Mouse (Mus musculus): ENCODE measurements around the gene Cdh4. TPM values are rescaled to one million over a fixed set of nuclear protein-coding genes. Genes with fewer than 3 reads are reported as not detected.

Cdh4 gene
- polyA plus RNA-seq, 1 experiment from 2014 or later = 39.6 TPM

DNA sequence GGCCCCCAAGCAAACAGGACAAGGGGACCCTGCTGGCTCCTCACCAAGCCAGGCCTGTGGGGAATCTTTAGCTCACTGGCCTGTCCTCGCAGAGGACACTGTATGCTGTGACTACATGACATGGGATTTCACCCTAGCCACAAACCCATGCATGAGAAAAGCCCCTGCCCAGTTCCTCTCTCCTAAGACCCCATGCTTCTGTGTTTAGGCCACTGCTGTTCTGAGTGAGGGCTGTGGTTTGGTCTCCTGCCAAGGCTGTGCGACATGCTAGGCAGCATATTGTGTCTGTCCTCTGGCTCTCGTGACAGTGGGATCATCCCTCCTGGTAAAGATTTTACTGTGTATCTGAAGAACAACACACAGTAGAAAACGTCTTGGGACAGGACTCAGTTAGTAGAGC, 207.1 kb downstream of the Cdh4 start:
- Histone ChIP-seq H3K4me2 (no peak overlapping the region), H3K4me3 (replicated peaks) (no peak overlapping the region), H3K27ac (replicated peaks) (no peak overlapping the region), H3K9ac (replicated peaks) (no peak overlapping the region), H3K4me1 (peaks cover 24% of the 10 kb centered on the region), H3K9me3 (replicated peaks) (no peaks in the 10 kb centered on the region), H3K36me3 (no peaks in the 10 kb centered on the region), H3K27me3 (replicated peaks) (no peaks in the 10 kb centered on the region)
- 45% methylated on average over 4 of the region's 4 CpGs for WGBS
- no peak for ATAC-seq (ENCODE audit: low FRiP score)

- Histone ChIP-seq H3K9me3 (replicated peaks) (no peaks in the 10 kb centered on the region), H3K4me3 (replicated peaks) (no peak overlapping the region), H3K4me2 (no peak overlapping the region), H3K27me3 (replicated peaks) (no peaks in the 10 kb centered on the region), H3K27ac (replicated peaks) (no peak overlapping the region), H3K9ac (replicated peaks) (no peak overlapping the region), H3K36me3 (no peaks in the 10 kb centered on the region), H3K4me1 (peaks cover 24% of the 10 kb centered on the region)
- no peak for ATAC-seq (ENCODE audit: low FRiP score)
- WGBS = 82% methylated on average over 9 of the region's 9 CpGs
Observed at GRCm38 (mm10) chr2:179650168-179650567, 207.9 kb downstream of the Cdh4 start.

DNA sequence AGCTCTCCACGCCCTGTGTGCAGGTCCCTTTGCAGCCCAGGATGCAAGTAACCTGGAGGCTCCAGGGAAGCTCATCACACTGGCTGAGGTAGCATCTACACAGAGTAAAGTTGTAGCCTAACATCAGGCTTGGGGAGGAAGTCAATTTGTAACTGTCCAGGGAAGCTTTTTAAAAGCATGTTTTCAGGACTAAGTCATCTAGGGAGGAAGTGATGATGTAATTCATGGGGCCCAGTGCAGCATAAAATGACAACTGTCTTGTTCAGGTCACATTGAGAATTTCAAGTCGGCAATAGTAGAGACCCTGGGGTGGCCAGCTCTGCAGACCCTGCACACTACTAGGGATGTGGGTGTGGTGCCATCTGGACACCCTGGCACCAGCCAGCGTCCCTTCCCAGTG, 213.3 kb downstream of the Cdh4 start:
- no peaks in the 10 kb centered on the region for H3K36me3 ChIP-seq
- H3K27me3 ChIP-seq (replicated peaks) = peaks cover under 1% of the 10 kb centered on the region; the same call in 1 of the 2 replicates
- no peak overlapping the region for H3K4me2 ChIP-seq
- H3K27ac ChIP-seq (replicated peaks) = no peak overlapping the region
- no peaks in the 10 kb centered on the region for H3K9me3 ChIP-seq (replicated peaks)
- H3K4me3 ChIP-seq (replicated peaks) = no peak overlapping the region
- ATAC-seq (ENCODE audit: low FRiP score) = no peak
- H3K4me1 ChIP-seq = peaks cover 13% of the 10 kb centered on the region
- no peak overlapping the region for H3K9ac ChIP-seq (replicated peaks)
- WGBS = 88% methylated on average over 3 of the region's 3 CpGs

GRCm38 (mm10) chr2:179659254-179659653, 217.0 kb downstream of the Cdh4 start:
- H3K4me2 ChIP-seq = no peak overlapping the region
- no peaks in the 10 kb centered on the region for H3K9me3 ChIP-seq (replicated peaks)
- H3K27ac ChIP-seq (replicated peaks) = no peak overlapping the region
- H3K4me1 ChIP-seq = peaks cover 24% of the 10 kb centered on the region
- no peaks in the 10 kb centered on the region for H3K36me3 ChIP-seq
- H3K4me3 ChIP-seq (replicated peaks) = no peak overlapping the region
- no peak for ATAC-seq (ENCODE audit: low FRiP score)
- H3K9ac ChIP-seq (replicated peaks) = no peak overlapping the region
- 97% methylated on average over 1 of the region's 1 CpGs for WGBS
- H3K27me3 ChIP-seq (replicated peaks) = peaks cover 24% of the 10 kb centered on the region

GRCm38 (mm10) chr2:179661998-179662714, 219.9 kb downstream of the Cdh4 start:
- no peak for ATAC-seq (ENCODE audit: low FRiP score)
- Histone ChIP-seq H3K27ac (replicated peaks) (no peak overlapping the region), H3K4me3 (replicated peaks) (no peak overlapping the region), H3K27me3 (replicated peaks) (peaks cover 34% of the 10 kb centered on the region), H3K9ac (replicated peaks) (no peak overlapping the region), H3K9me3 (replicated peaks) (no peaks in the 10 kb centered on the region), H3K4me1 (peaks cover 34% of the 10 kb centered on the region), H3K4me2 (peak overlapping the region; percentile 27), H3K36me3 (no peaks in the 10 kb centered on the region)
- WGBS = 2% methylated on average over 20 of the region's 20 CpGs

DNA sequence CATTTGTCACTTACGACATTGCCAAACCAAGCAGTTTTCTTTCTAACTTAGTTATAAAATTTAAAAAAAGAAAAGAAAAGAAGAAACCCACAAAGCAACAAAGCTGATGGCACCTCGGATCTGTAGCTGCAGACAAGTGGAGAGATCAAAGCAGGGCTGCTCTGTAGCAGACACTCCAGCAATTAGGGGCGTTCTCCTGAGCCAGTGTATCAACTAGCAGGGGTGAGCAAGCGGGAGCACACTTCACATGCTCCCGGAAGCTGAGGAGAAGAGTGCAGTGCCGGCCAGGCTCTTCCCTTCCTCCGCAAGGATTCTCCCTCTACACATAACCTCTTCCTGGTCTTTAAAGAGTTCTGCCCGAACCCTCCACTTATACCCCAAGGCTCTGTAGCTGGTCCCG, 220.5 kb downstream of the Cdh4 start:
- no peak overlapping the region for H3K9ac ChIP-seq (replicated peaks)
- ATAC-seq (ENCODE audit: low FRiP score) = no peak
- H3K9me3 ChIP-seq (replicated peaks) = no peaks in the 10 kb centered on the region
- H3K27me3 ChIP-seq (replicated peaks) = peaks cover 34% of the 10 kb centered on the region
- H3K4me1 ChIP-seq = peaks cover 34% of the 10 kb centered on the region
- 9% methylated on average over 9 of the region's 9 CpGs for WGBS
- H3K27ac ChIP-seq (replicated peaks) = no peak overlapping the region
- H3K4me2 ChIP-seq = peak overlapping the region; percentile 27
- H3K36me3 ChIP-seq = no peaks in the 10 kb centered on the region
- no peak overlapping the region for H3K4me3 ChIP-seq (replicated peaks)

- H3K4me1 ChIP-seq = peaks cover 41% of the 10 kb centered on the region
- no peak overlapping the region; the same call in 1 of the 2 replicates for H3K27ac ChIP-seq (replicated peaks)
- H3K27me3 ChIP-seq (replicated peaks) = peaks cover 34% of the 10 kb centered on the region
- H3K4me3 ChIP-seq (replicated peaks) = no peak overlapping the region
- H3K4me2 ChIP-seq = no peak overlapping the region
- 9% methylated on average over 9 of the region's 9 CpGs for WGBS
- no peaks in the 10 kb centered on the region for H3K9me3 ChIP-seq (replicated peaks)
- no peak overlapping the region for H3K9ac ChIP-seq (replicated peaks)
- ATAC-seq (ENCODE audit: low FRiP score) = peak; percentile 23; the same call in 1 of the 2 replicates
- H3K36me3 ChIP-seq = no peaks in the 10 kb centered on the region
Observed at GRCm38 (mm10) chr2:179663652-179664051, 221.4 kb downstream of the Cdh4 start.

- peak; percentile 72; the same call in 1 of the 2 replicates for ATAC-seq (ENCODE audit: low FRiP score)
- Histone ChIP-seq H3K36me3 (no peaks in the 10 kb centered on the region), H3K9ac (replicated peaks) (no peak overlapping the region), H3K27ac (replicated peaks) (no peak overlapping the region), H3K4me1 (peaks cover 46% of the 10 kb centered on the region), H3K4me3 (replicated peaks) (no peak overlapping the region), H3K9me3 (replicated peaks) (no peaks in the 10 kb centered on the region), H3K27me3 (replicated peaks) (peaks cover 34% of the 10 kb centered on the region), H3K4me2 (no peak overlapping the region)
- WGBS = 66% methylated on average over 13 of the region's 13 CpGs
Observed at GRCm38 (mm10) chr2:179664171-179664608, 222.0 kb downstream of the Cdh4 start.

DNA sequence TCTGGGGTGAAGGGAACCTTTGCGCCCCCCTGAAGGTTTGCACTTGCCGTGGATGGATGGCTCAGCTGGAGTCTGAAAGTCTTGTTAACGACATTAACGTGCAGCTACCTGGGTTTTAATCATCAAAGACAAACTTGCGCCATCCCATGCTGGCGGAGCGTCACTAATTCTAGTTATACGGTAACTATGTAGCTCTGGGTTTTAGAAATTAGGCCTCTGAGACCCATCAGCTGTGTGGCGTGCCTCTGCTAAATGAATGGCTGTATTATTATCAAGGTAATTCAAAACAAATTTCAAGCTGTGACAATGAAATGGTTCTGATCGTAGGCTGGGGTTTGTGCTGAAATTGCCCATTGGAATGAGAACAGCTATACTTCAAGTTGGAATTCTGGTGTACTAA, 228.5 kb downstream of the Cdh4 start:
- WGBS = 29% methylated on average over 10 of the region's 10 CpGs

GRCm38 (mm10) chr2:179679866-179680265, 237.6 kb downstream of the Cdh4 start:
- Histone ChIP-seq H3K9me3 (replicated peaks) (no peaks in the 10 kb centered on the region), H3K27ac (replicated peaks) (no peak overlapping the region), H3K4me3 (replicated peaks) (no peak overlapping the region), H3K4me2 (no peak overlapping the region), H3K4me1 (peaks cover 7% of the 10 kb centered on the region; the same call in 1 of the 2 replicates), H3K36me3 (no peaks in the 10 kb centered on the region), H3K9ac (replicated peaks) (no peak overlapping the region), H3K27me3 (replicated peaks) (0 out of 2 replicates have a peak, but pooled peaks cover 2% of the 10 kb centered on the region)
- WGBS = 63% methylated on average over 5 of the region's 5 CpGs
- ATAC-seq (ENCODE audit: low FRiP score) = no peak

More for the DNA sequence above, 228.5 kb downstream of the Cdh4 start:
- ATAC-seq (ENCODE audit: low FRiP score) = peak; percentile 56
- H3K36me3 ChIP-seq = no peaks in the 10 kb centered on the region
- H3K27ac ChIP-seq (replicated peaks) = no peak overlapping the region
- H3K9ac ChIP-seq (replicated peaks) = no peak overlapping the region
- no peak overlapping the region for H3K4me3 ChIP-seq (replicated peaks)
- H3K9me3 ChIP-seq (replicated peaks) = no peaks in the 10 kb centered on the region
- H3K4me1 ChIP-seq = peaks cover 42% of the 10 kb centered on the region
- no peak overlapping the region for H3K4me2 ChIP-seq
- H3K27me3 ChIP-seq (replicated peaks) = peaks cover 12% of the 10 kb centered on the region; the same call in 1 of the 2 replicates

DNA sequence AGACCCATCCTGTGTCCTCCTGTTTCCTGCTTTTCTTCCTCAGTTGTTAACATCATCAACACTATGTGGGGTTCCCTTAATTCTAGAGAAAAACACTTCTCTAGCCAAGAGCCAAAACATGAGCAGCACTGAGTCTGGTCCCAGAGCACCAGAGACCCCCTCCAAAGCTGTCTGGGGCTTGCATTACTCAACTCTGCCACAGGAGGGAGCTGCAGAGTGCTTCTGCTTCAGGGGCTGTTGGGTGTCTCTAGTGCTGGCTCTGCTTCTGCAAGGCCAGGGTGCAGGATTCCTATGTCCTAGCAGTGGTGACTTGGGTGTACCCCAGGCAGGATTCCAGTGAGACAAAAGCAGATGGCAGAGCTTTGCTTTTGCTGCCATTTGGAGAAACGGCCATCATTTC, 239.2 kb downstream of the Cdh4 start:
- WGBS = 82% methylated on average over 1 of the region's 1 CpGs

GRCm38 (mm10) chr2:179687243-179687681, 245.0 kb downstream of the Cdh4 start:
- H3K36me3 ChIP-seq = no peaks in the 10 kb centered on the region
- H3K4me2 ChIP-seq = no peak overlapping the region
- H3K9ac ChIP-seq (replicated peaks) = no peak overlapping the region
- 13% methylated on average over 12 of the region's 12 CpGs for WGBS
- H3K4me3 ChIP-seq (replicated peaks) = no peak overlapping the region
- H3K4me1 ChIP-seq = peaks cover 36% of the 10 kb centered on the region
- no peaks in the 10 kb centered on the region for H3K9me3 ChIP-seq (replicated peaks)
- 0 out of 2 replicates have a peak, but pooled peaks have one; percentile 23 for ATAC-seq (ENCODE audit: low FRiP score)
- H3K27ac ChIP-seq (replicated peaks) = peak overlapping the region; percentile 49
- H3K27me3 ChIP-seq (replicated peaks) = no peaks in the 10 kb centered on the region

More for the DNA sequence above, 239.2 kb downstream of the Cdh4 start:
- peaks cover 10% of the 10 kb centered on the region for H3K4me1 ChIP-seq
- H3K4me3 ChIP-seq (replicated peaks) = no peak overlapping the region
- H3K9me3 ChIP-seq (replicated peaks) = no peaks in the 10 kb centered on the region
- no peak overlapping the region for H3K9ac ChIP-seq (replicated peaks)
- no peak overlapping the region for H3K4me2 ChIP-seq
- H3K36me3 ChIP-seq = no peaks in the 10 kb centered on the region
- no peak overlapping the region for H3K27ac ChIP-seq (replicated peaks)
- ATAC-seq (ENCODE audit: low FRiP score) = no peak
- 0 out of 2 replicates have a peak, but pooled peaks cover 2% of the 10 kb centered on the region for H3K27me3 ChIP-seq (replicated peaks)

All from neural tube, embryonic 15.5 days (tissue).